In the genomic region with DNA sequence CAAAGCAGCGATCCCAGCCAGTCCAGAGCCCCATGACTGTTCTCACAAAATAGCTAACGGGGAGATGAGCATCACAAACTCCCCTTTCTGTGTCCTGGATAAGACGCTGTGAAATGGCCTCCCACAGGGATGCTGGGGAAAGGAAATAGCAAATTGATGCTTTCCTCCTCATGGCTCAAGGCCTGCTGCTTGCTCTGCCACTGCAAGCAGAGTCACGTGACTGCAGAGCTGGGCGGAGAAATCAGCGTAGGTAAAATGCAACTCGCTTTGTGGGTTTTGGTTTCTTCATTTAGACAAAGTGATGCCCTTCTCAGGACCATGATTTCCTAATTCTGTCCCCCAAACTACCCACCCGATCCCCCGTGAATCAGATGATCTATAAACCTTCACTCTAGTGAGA, we compare ENCODE assay signal across 17 mouse cellular contexts.
DNase-seq lines count a peak whose midpoint lies in the region; ATAC-seq lines count a peak whose summit lies in the region.
"Had no signal": no experiment of that assay in that cellular context is flagged by ENCODE, and none has a peak within 500 bp of the region (broad histone marks: within the 10 kb centered on the region; RNA-seq: fewer than 3 reads in every experiment).

No protein-coding gene starts in this region.

- no peak overlapping the region for H3K27ac ChIP-seq in hindbrain, embryonic 11.5 days (ENCODE audit: low read depth, low read length)
- H3K27ac ChIP-seq in hindbrain, embryonic 16.5 days (ENCODE audit: low read depth, low read length): no peak overlapping the region
- H3K27ac ChIP-seq in embryonic facial prominence, embryonic 13.5 days: 0 out of 2 replicates have a peak overlapping the region, but pooled peaks have one; percentile 41
- H3K27ac ChIP-seq in midbrain, embryonic 13.5 days: 0 out of 2 replicates have a peak overlapping the region, but pooled peaks have one; percentile 5
- H3K27ac ChIP-seq: forebrain, embryonic 12.5 days; intestine, embryonic 15.5 days; kidney, embryonic 15.5 days; left cerebral cortex, adult 2 months; liver, embryonic 13.5 days; midbrain, embryonic 12.5 days had no signal

- H3K4me1 ChIP-seq in hindbrain, embryonic 11.5 days (replicated peaks; ENCODE audit: control insufficient read depth, insufficient read depth, low read length): no peaks in the 10 kb centered on the region
- H3K4me1 ChIP-seq in hindbrain, embryonic 16.5 days (ENCODE audit: control insufficient read depth, insufficient read depth, low read depth, low read length): no peaks in the 10 kb centered on the region
- H3K4me1 ChIP-seq in embryonic facial prominence, embryonic 13.5 days: peaks cover 21% of the 10 kb centered on the region
- no peaks in the 10 kb centered on the region for H3K4me1 ChIP-seq in midbrain, embryonic 13.5 days (replicated peaks)
- H3K4me1 ChIP-seq: intestine, embryonic 15.5 days; kidney, embryonic 15.5 days; liver, embryonic 13.5 days; midbrain, embryonic 12.5 days had no signal

- ATAC-seq in hindbrain, embryonic 11.5 days (ENCODE audit: low FRiP score): no peak
- no peak for ATAC-seq in hindbrain, embryonic 16.5 days
- ATAC-seq in embryonic facial prominence, embryonic 13.5 days (ENCODE audit: insufficient number of reproducible peaks, insufficient read depth, low FRiP score, low TSS enrichment, low read depth): no peak
- no peak for ATAC-seq in midbrain, embryonic 13.5 days
- ATAC-seq: intestine, embryonic 15.5 days had no signal

- peak; percentile 8 for DNase-seq in hindbrain, embryonic 11.5 days (ENCODE audit: low spot score)
- DNase-seq in R1 (ENCODE audit: low read depth, low spot score): peak; percentile 6
- no peak for DNase-seq in cerebellum, adult 9-11 months
- DNase-seq in layer of hippocampus, postnatal 25 days (ENCODE audit: extremely low spot score in 1 of 2, low spot score in 1 of 2): no peak
- DNase-seq: adrenal gland, postnatal 10 days; cerebellum, adult 9-10 months; liver, embryonic 13.5 days; lung, postnatal 36 days; right cerebral cortex, postnatal 4 days had no signal

- H3K4me3 ChIP-seq in hindbrain, embryonic 11.5 days (ENCODE audit: low read depth, low read length): no peak overlapping the region
- no peak overlapping the region for H3K4me3 ChIP-seq in hindbrain, embryonic 16.5 days (ENCODE audit: low read length)
- H3K4me3 ChIP-seq in embryonic facial prominence, embryonic 13.5 days: no peak overlapping the region
- H3K4me3 ChIP-seq in midbrain, embryonic 13.5 days (replicated peaks): no peak overlapping the region
- H3K4me3 ChIP-seq: forebrain, embryonic 12.5 days; intestine, embryonic 15.5 days; kidney, embryonic 15.5 days; left cerebral cortex, adult 2 months; liver, embryonic 13.5 days; midbrain, embryonic 12.5 days had no signal

- H3K36me3 ChIP-seq in hindbrain, embryonic 11.5 days (ENCODE audit: control insufficient read depth, insufficient read depth, low read length): no peaks in the 10 kb centered on the region
- no peaks in the 10 kb centered on the region for H3K36me3 ChIP-seq in hindbrain, embryonic 16.5 days (ENCODE audit: control insufficient read depth, insufficient read depth, low read length)
- H3K36me3 ChIP-seq in embryonic facial prominence, embryonic 13.5 days: no peaks in the 10 kb centered on the region
- no peaks in the 10 kb centered on the region for H3K36me3 ChIP-seq in midbrain, embryonic 13.5 days
- H3K36me3 ChIP-seq: forebrain, embryonic 12.5 days; intestine, embryonic 15.5 days; kidney, embryonic 15.5 days; liver, embryonic 13.5 days; midbrain, embryonic 12.5 days had no signal

- H3K9ac ChIP-seq in hindbrain, embryonic 11.5 days (ENCODE audit: low read depth, low read length): no peak overlapping the region
- H3K9ac ChIP-seq in hindbrain, embryonic 16.5 days (ENCODE audit: low read depth, low read length): no peak overlapping the region; the same call in 1 of the 2 replicates
- H3K9ac ChIP-seq in embryonic facial prominence, embryonic 13.5 days: no peak overlapping the region
- no peak overlapping the region for H3K9ac ChIP-seq in midbrain, embryonic 13.5 days (replicated peaks)
- H3K9ac ChIP-seq: forebrain, embryonic 12.5 days; intestine, embryonic 15.5 days; kidney, embryonic 15.5 days; liver, embryonic 13.5 days; midbrain, embryonic 12.5 days had no signal

- no peak overlapping the region for H3K4me2 ChIP-seq in hindbrain, embryonic 11.5 days (replicated peaks; ENCODE audit: low read depth, low read length)
- no peak overlapping the region for H3K4me2 ChIP-seq in hindbrain, embryonic 16.5 days (ENCODE audit: low read length)
- H3K4me2 ChIP-seq in embryonic facial prominence, embryonic 13.5 days: no peak overlapping the region
- no peak overlapping the region for H3K4me2 ChIP-seq in midbrain, embryonic 13.5 days (replicated peaks)
- H3K4me2 ChIP-seq: forebrain, embryonic 12.5 days; intestine, embryonic 15.5 days; kidney, embryonic 15.5 days; liver, embryonic 13.5 days; midbrain, embryonic 12.5 days had no signal

- H3K27me3 ChIP-seq in hindbrain, embryonic 11.5 days (ENCODE audit: control insufficient read depth, insufficient read depth, low read length): no peaks in the 10 kb centered on the region
- no peaks in the 10 kb centered on the region for H3K27me3 ChIP-seq in hindbrain, embryonic 16.5 days (replicated peaks; ENCODE audit: control insufficient read depth, insufficient read depth, low read length)
- H3K27me3 ChIP-seq in embryonic facial prominence, embryonic 13.5 days: peaks cover 3% of the 10 kb centered on the region; the same call in 1 of the 2 replicates
- no peaks in the 10 kb centered on the region for H3K27me3 ChIP-seq in midbrain, embryonic 13.5 days
- H3K27me3 ChIP-seq: intestine, embryonic 15.5 days; kidney, embryonic 15.5 days; liver, embryonic 13.5 days; midbrain, embryonic 12.5 days had no signal

- WGBS in hindbrain, embryonic 11.5 days: 50% methylated on average over 9 of the region's 9 CpGs
- WGBS in hindbrain, embryonic 16.5 days: 59% methylated on average over 9 of the region's 9 CpGs
- WGBS in embryonic facial prominence, embryonic 13.5 days: 48% methylated on average over 9 of the region's 9 CpGs
- 49% methylated on average over 9 of the region's 9 CpGs for WGBS in midbrain, embryonic 13.5 days

- no peaks in the 10 kb centered on the region for H3K9me3 ChIP-seq in hindbrain, embryonic 11.5 days (ENCODE audit: control insufficient read depth, low read length)
- no peaks in the 10 kb centered on the region for H3K9me3 ChIP-seq in hindbrain, embryonic 16.5 days (ENCODE audit: control insufficient read depth, low read length)
- H3K9me3 ChIP-seq in embryonic facial prominence, embryonic 13.5 days: no peaks in the 10 kb centered on the region
- H3K9me3 ChIP-seq in midbrain, embryonic 13.5 days: no peaks in the 10 kb centered on the region
- H3K9me3 ChIP-seq: forebrain, embryonic 12.5 days; intestine, embryonic 15.5 days; kidney, embryonic 15.5 days; liver, embryonic 13.5 days; midbrain, embryonic 12.5 days had no signal

Comparison
In these comparisons a context has a peak if more than half of its experiments do, and no peak if none do; other contexts are left out.
1. DNase-seq: peak in hindbrain, embryonic 11.5 days (single experiment) and R1 (single experiment); none in cerebellum, adult 9-11 months (single experiment) and layer of hippocampus, postnatal 25 days (0 of 2).
2. H3K27ac ChIP-seq: peak in embryonic facial prominence, embryonic 13.5 days (single experiment) and midbrain, embryonic 13.5 days (single experiment); none in hindbrain, embryonic 11.5 days (single experiment) and hindbrain, embryonic 16.5 days (single experiment).